Mouse (Mus musculus) neutrophil, adult 5-6 weeks (primary cell): Measurements from ENCODE around the gene Tmtc2. TPM values are rescaled to one million over a fixed set of nuclear protein-coding genes. Genes with fewer than 3 reads are reported as not detected.

Source experiments
- ATAC-seq: fragments of 151-379, 151-347 bp; 2 replicates; pipeline ENCODE4 v1.8.0; 2017; ENCODE audit warnings: mild to moderate bottlenecking, moderate TSS enrichment; ENCODE audit not compliant: insufficient number of reproducible peaks, poor library complexity, low FRiP score, severe bottlenecking; ENCODE audit errors: extremely low read depth
- total RNA-seq: library from RNA; stranded (forward); fragments of 200-1000 nt; gene quantifications from 2 replicates; pipeline ENCODE4 v1.2.3, GENCODE M21; 2017

Tmtc2 gene
- total RNA-seq, 1 experiment from 2014 or later = not detected

GRCm38 (mm10) chr10:105444309-105444708 is 129.9 kb downstream of the Tmtc2 start:
- ATAC-seq = no peak

- no peak for ATAC-seq
These were observed 139.4 kb downstream of the Tmtc2 start for GRCm38 (mm10) chr10:105434879-105435278.

DNA sequence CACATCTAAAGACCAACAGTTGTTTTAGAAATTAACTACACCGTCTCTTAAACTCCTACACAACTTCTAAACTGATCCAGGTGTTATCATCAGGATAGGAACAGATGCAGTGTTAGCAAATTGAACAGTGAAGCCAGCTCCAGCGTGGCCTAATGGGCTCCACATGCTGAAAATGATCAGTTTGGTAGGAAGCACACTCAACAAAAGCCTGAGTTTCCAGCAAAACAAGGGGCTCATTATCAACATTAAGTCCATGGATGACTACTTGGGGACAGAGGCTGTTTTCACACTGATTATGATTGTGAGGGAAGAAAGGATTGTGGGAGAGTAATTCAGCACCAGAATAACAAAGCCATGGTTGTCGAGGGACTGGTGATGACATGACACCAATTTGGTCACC is 143.4 kb downstream of the Tmtc2 start:
- ATAC-seq = no peak

DNA sequence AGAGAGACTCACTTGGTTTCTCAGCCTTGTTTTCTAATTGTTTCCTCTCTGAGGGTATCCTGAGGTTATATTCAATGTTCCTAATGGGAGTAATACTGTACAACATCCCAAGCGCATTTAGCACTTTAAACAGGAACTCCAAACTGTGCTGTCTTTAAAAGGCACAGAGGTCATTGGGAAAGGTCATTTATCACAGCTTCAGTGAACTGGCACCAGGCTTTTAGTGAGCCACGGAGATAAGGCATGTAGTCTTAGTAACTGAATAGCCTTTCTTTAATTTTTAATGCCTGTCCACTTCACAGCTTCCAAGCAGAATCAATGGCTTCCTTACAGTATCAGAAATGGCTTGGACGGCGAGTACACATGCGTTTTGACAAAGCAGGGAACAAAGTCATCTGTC is 144.0 kb downstream of the Tmtc2 start:
- ATAC-seq = no peak

GRCm38 (mm10) chr10:105428080-105428479 is 146.2 kb downstream of the Tmtc2 start:
- ATAC-seq = no peak

DNA sequence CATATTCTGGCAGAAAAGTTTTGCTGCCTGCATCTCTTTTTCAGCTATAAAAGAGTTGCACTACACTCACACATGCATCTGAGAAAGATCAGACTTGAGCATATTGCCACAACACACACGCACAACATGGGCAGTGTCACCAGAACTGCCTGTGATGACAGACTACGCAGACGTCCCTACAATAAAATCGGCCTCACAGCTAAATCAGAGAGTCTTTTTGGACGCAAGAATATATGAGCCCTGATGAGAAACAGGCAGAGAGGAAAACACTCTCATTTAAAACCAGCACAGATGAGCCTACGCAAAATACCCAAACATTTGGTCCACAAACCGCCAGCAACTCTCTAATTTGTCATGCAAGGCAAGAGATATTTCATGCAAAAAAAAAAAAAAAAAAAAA is 146.6 kb downstream of the Tmtc2 start:
- no peak for ATAC-seq

GRCm38 (mm10) chr10:105425052-105425451 is 149.2 kb downstream of the Tmtc2 start:
- no peak for ATAC-seq

DNA sequence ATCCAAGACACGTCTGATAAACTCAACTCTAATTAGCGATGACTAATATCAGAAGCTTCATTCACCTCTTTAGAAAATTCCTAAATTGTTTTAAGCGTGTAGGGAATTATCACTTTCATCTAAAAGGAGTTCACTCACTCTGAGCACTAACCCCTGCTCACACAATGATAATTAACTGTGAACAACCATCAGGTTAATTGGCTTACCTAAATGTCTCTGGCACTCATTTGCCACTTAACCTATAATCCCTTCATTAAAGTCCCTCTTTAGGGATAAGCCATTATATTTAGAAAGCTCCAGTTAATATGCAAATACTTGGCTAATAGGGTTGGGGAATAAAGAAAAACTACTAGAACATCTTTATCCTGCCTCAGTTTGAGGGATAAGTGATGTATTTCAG is 151.1 kb downstream of the Tmtc2 start:
- no peak for ATAC-seq

- no peak for ATAC-seq
These were observed 156.3 kb downstream of the Tmtc2 start for GRCm38 (mm10) chr10:105417845-105418383.

DNA sequence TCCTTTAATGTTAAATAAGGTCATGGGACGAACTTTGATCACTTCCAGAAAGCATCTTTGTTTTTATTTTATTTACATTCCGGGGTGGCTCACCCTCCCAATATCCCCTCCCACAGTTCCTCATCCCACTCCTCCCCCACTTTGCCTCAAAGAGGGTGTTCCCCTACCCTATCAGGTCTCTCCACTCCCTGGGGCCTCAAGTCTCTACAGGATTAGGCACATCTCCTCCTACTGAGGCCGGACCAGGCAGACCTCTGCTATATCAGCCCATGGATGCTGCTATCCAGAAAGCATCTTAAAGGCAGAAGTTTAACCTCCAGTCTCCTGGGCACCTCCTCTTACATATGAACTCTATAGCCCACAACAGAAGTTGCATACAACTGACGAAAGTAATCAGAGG is 157.7 kb downstream of the Tmtc2 start:
- ATAC-seq = no peak

DNA sequence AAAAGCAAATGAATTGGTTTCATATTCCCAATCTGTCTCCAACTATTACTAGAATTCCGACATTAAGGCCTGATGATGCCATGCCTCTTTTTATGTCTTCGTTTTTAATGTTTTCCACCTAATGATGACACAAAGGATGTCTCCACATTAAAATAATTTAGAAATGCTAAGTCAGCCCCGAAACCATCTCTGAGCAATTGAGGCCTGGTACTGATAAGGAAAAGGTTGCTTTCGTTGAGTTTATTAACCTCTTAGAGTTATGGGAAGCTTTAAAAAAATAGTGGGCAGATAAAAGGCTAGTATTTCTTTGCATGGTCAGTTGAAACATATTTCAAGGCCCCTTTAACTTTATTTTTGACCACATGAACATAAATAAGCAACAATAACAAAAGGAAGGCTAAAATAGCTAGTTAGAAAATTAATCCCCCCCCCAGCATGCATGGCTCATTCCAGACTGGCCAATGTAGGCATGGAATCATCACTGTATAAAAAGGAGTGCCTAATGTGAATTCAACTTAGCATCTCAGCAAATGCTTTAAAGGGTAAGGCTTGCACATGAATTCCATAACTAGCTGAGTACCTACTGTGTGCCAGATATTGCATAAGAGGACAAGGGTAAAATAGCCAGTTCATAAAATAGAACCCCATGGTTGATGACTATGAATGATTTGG is 168.3 kb downstream of the Tmtc2 start:
- ATAC-seq = no peak

GRCm38 (mm10) chr10:105403931-105404330 is 170.3 kb downstream of the Tmtc2 start:
- ATAC-seq = no peak

DNA sequence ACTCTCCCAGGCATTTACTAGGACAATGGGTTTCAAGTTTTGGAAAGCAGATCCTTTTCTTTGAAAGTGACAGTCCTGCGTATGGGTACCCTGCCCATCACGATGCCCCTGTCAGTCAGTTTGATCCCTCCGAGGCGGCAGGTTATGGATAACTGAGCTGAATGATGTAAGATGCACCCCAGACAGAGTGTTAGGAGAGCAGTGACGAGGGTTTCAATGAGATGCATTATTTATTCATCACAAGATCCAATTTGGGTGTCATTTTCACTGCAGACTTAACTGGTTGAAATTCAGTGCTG is 171.8 kb downstream of the Tmtc2 start:
- ATAC-seq = no peak

DNA sequence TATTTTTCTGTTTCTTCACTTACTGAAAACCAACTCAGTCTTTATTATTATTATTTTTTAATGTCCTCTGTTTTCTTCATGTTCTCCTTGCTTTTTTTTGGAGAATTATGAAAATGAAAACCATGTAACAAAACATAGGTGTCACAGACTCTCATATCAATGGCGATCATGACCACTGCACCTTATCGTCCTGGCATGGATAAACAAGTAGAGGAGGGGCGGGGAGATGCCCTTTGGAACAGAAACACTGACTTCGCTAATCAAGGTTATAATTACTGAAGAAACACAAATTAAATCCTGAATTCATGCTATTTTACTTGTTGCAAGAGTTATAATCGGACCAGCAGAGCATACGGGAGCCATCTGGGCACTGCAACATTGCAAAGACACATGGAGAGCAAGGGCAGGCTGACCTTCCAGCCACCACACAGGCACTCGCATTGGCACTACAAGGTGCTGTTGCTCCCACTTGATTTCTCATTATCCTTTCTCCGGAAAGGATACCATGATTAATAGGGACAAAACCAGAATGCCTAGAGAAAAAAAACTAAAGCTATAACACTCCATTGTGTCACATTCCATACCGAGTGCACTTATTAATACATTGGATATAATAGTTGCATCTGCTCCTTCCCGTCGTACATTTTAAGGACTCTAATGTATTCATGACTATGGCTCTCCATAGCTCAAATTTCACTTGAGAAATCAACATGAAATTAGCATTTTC is 172.3 kb downstream of the Tmtc2 start:
- no peak for ATAC-seq

DNA sequence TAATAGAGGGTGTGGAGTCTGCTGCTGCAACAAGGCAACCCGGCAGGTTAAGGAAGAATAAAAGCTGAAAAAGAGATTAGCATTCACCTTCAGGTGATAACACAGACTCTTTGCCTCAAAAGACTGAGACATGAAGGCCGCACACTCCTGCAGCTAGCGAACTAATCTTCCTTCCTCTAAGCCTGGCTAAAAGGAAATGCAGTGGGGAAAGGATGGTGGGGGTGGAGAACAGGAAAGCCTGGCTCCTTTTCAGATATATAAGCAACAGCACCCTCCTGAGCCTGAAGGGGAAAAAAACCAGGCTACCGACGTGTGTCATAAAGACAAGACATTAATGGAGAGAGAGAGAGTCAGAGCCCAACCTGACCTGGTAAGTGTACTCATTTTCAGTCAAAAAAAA is 174.9 kb downstream of the Tmtc2 start:
- ATAC-seq = no peak

- ATAC-seq = no peak
These were observed 190.2 kb downstream of the Tmtc2 start for GRCm38 (mm10) chr10:105384065-105384464.

DNA sequence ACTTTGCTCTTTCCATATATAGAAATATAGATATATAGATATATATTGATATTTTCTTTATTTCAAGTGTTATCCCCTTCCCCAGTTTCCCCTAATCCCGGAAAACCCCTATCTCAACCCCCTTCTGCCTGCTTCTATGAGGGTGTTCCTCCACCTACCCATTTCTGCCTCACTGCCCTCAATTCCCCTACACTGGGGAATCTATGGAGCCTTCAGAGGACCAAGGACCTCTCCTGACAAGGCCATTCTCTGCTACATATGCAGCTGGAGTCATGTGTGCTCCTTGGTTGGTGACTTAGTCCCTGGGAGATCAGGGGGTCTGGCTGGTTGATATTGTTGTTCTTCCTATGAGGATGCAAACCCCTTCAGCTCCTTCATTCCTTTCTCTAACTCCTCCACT is 192.5 kb downstream of the Tmtc2 start:
- no peak for ATAC-seq

GRCm38 (mm10) chr10:105381202-105381601 is 193.0 kb downstream of the Tmtc2 start:
- ATAC-seq = no peak

- ATAC-seq = no peak
These were observed 193.7 kb downstream of the Tmtc2 start for GRCm38 (mm10) chr10:105380584-105380983.

DNA sequence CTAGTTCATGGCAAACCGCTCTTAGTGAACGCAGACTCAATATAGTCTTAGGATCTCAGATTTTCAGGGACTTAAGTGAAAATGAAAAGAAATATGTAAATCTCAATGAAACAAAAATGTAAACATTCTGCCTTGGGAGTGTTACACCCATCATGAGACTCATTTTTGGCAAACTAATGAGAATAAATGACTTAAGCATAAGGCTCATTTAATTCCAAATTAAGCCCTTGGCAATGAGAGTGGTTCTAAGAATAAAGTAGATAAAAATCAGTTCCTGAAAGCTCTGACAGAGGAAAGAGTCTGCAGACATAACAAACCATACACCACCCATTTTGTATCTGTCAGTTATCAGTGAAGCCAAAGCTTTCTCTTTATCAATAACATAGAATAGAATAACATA is 196.5 kb downstream of the Tmtc2 start:
- no peak for ATAC-seq

DNA sequence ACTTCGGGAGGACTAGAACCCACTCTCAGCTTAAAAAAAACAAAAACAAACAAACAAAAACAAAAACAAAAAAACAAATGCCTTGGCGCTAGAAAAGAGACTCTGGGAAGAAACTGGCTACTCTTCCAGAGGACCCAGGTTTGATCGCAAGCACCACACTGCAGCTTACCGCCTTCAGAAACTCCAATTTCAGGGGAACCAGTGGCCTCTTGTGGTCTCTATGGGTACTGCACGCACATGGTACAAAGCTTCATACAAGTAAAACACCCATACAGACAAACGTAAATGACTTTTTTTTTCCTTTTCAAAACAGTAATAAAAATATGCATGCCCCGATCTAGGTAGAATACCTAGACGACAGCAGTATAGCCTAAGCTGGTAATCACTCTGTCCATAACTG is 201.0 kb downstream of the Tmtc2 start:
- ATAC-seq = no peak
